Mouse (Mus musculus): ENCODE results near the gene Stxbp6.

DNA sequence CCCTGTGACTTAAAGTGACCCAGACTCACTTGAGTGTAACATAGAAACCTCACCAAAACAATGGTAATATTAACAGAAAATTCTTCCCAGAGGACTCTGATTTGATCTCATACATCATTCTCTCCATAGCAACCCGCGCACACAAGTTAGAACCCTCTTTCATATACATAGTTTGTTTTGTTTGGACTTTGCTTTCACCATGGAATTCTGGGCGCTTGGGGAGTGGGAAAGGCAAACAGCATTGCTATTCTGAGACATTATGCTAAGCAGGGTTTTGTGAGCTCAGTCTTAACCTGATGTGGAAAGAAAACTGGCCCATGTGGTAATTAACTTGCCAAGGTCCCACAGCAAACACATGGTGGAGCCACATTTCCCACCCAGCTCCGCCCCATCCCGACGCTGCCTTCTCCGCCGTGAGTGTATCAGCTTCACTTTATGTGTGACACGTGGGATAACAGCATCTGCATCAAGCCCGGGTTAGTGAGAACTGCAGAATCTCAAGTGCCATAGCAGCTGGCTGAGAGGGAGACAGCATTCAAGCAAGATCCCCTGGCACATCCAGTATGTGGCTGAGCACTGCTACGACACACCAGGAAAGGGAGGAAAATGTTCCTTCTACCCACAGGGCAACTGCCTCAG lies 7.3 kb downstream of the Stxbp6 start:
- TF ChIP-seq CTCF (IDR thresholded peaks at IDR 0.05; ENCODE audit: control insufficient read depth, insufficient read depth, insufficient read length) = no peak
- TF ChIP-seq MYOD1 (IDR thresholded peaks at IDR 0.05; ENCODE audit: control insufficient read depth, insufficient read length, low read depth) = no peak
- TF ChIP-seq MAX (IDR thresholded peaks at IDR 0.05) = no peak
